Mouse (Mus musculus): ENCODE measurements around the gene Rflnb.

DNA sequence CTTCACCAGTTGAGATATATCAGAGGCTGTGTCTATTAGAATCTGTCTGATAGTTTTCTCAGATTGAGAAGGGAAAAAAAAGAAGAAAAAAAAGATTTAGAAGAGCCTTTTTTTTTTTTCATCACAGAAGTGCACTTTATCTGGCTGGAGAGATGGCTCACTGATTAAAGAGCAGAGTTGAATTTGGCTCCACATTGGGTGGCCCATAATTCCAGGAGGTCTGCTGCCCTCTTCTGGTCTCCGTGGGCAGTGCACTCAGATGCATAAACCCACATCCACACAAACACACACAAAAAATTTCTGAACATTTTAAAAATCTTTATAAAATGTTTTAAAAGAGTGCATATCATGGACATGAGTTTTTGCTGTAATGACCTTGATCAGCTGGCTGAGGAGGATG is 53.6 kb downstream of the Rflnb start:
- TF ChIP-seq GATA1 (IDR thresholded peaks at IDR 0.05; ENCODE audit: borderline replicate concordance, low read length), result no peak
- TF ChIP-seq FLI1 (IDR thresholded peaks at IDR 0.05; ENCODE audit: low read length), result no peak

Data from megakaryocyte, embryonic 14.5 days (primary cell).